Mouse (Mus musculus) erythroid progenitor cell, adult 5-6 weeks (primary cell): Measurements from ENCODE around the gene Tnfsf13. TPM values are rescaled to one million over a fixed set of nuclear protein-coding genes. Genes with fewer than 3 reads are reported as not detected.
"Not testable (repeated sequence)": the region's sequence is repeated elsewhere in the genome, so short reads cannot be mapped to it uniquely, and the experiment has no call there.

ENCODE experiments used
- ATAC-seq: replicated peaks from 2 replicates; pipeline ENCODE4 v1.8.0; 2016; ENCODE audit warnings: moderate number of reproducible peaks, mild to moderate bottlenecking, moderate TSS enrichment, inconsistent platforms; ENCODE audit not compliant: poor library complexity, low FRiP score, severe bottlenecking
- total RNA-seq, 2 experiments: library from RNA; stranded (forward) in 1 of 2; stranded (reverse) in 1 of 2; fragments of 150-400 nt in 1 of 2; fragments of 186-747, 209-891 nt in 1 of 2; gene quantifications; 2 replicates each; pipeline versions ENCODE4 v1.2.3 to v1.2.4; 2015 to 2017; ENCODE audit warnings: low replicate concordance in 2 of 2

Tnfsf13 gene
- total RNA-seq, 2 experiments from 2014 or later, result not detected

GRCm38 (mm10) chr11:69706775-69707479 is 21.3 kb upstream of the Tnfsf13 start:
- no peak for ATAC-seq

GRCm38 (mm10) chr11:69704613-69705010 is 19.0 kb upstream of the Tnfsf13 start:
- no peak for ATAC-seq

- ATAC-seq, result no peak
These were observed 18.4 kb upstream of the Tnfsf13 start for GRCm38 (mm10) chr11:69703814-69704612.

GRCm38 (mm10) chr11:69703381-69703780 is 17.8 kb upstream of the Tnfsf13 start:
- ATAC-seq, result not testable (repeated sequence)

GRCm38 (mm10) chr11:69702886-69703285 is 17.3 kb upstream of the Tnfsf13 start:
- ATAC-seq, result not testable (repeated sequence)

GRCm38 (mm10) chr11:69699595-69699994 is 14.0 kb upstream of the Tnfsf13 start:
- no peak for ATAC-seq

- no peak for ATAC-seq
These were observed 13.0 kb upstream of the Tnfsf13 start for GRCm38 (mm10) chr11:69698574-69698973.

- ATAC-seq, result no peak
These were observed 11.8 kb upstream of the Tnfsf13 start for GRCm38 (mm10) chr11:69697396-69697795.

- ATAC-seq, result no peak
These were observed 10.0 kb upstream of the Tnfsf13 start, which contains the start of the genes Tnfsf12 and Tnfsfm13 for GRCm38 (mm10) chr11:69695361-69696181. Gene Tnfsf12, minus strand, starts transcription at chr11:69695849. Gene Tnfsfm13, minus strand, starts transcription at chr11:69696098.

- no peak for ATAC-seq
These were observed 9.4 kb upstream of the Tnfsf13 start for GRCm38 (mm10) chr11:69695046-69695360.

- ATAC-seq, result no peak
These were observed 7.9 kb upstream of the Tnfsf13 start for GRCm38 (mm10) chr11:69693421-69693965.

- no peak for ATAC-seq
These were observed 7.3 kb upstream of the Tnfsf13 start for GRCm38 (mm10) chr11:69692863-69693262.

GRCm38 (mm10) chr11:69692196-69692811 is 6.7 kb upstream of the Tnfsf13 start:
- ATAC-seq, result no peak

- no peak for ATAC-seq
These were observed 4.3 kb upstream of the Tnfsf13 start for GRCm38 (mm10) chr11:69689891-69690290.

- no peak for ATAC-seq
These were observed 1.5 kb upstream of the Tnfsf13 start for GRCm38 (mm10) chr11:69687061-69687460.

- ATAC-seq, result no peak
These were observed 793 bp upstream of the Tnfsf13 start for GRCm38 (mm10) chr11:69686377-69686776.

GRCm38 (mm10) chr11:69684936-69685335 is 648 bp downstream of the Tnfsf13 start:
- ATAC-seq, result no peak

- no peak for ATAC-seq
These were observed 1.3 kb downstream of the Tnfsf13 start for GRCm38 (mm10) chr11:69684128-69684745.

- ATAC-seq, result no peak
These were observed 2.0 kb downstream of the Tnfsf13 start for GRCm38 (mm10) chr11:69683576-69683975.
